Mouse (Mus musculus) kidney, postnatal 25 days (tissue): ENCODE results near the gene Clstn2.

ENCODE experiments used
- DNase-seq, 2 experiments: peaks; one replicate each; pipeline ENCODE4 v3.0.0; 2021; ENCODE audit warnings: mixed read lengths in 2 of 2

Gene Clstn2

GRCm38 (mm10) chr9:97677075-97677474 is 355.9 kb downstream of the Clstn2 start:
- no peak for DNase-seq

GRCm38 (mm10) chr9:97672681-97673080 is 360.3 kb downstream of the Clstn2 start:
- DNase-seq, result no peak

GRCm38 (mm10) chr9:97672224-97672623 is 360.8 kb downstream of the Clstn2 start:
- DNase-seq, result no peak

GRCm38 (mm10) chr9:97670666-97671065 is 362.3 kb downstream of the Clstn2 start:
- DNase-seq, result no peak

GRCm38 (mm10) chr9:97660989-97661388 is 372.0 kb downstream of the Clstn2 start:
- no peak for DNase-seq

- no peak for DNase-seq
Measured at GRCm38 (mm10) chr9:97658736-97659135, 374.2 kb downstream of the Clstn2 start.

- DNase-seq, result no peak
Measured at GRCm38 (mm10) chr9:97648409-97648808, 384.6 kb downstream of the Clstn2 start.

- no peak for DNase-seq
Measured at GRCm38 (mm10) chr9:97645746-97646145, 387.2 kb downstream of the Clstn2 start.

GRCm38 (mm10) chr9:97642396-97642795 is 390.6 kb downstream of the Clstn2 start:
- DNase-seq, result no peak

GRCm38 (mm10) chr9:97639967-97640549 is 392.9 kb downstream of the Clstn2 start:
- no peak for DNase-seq

GRCm38 (mm10) chr9:97638683-97639354 is 394.2 kb downstream of the Clstn2 start:
- no peak for DNase-seq

GRCm38 (mm10) chr9:97635351-97635750 is 397.6 kb downstream of the Clstn2 start:
- DNase-seq, result no peak

GRCm38 (mm10) chr9:97634831-97635230 is 398.1 kb downstream of the Clstn2 start:
- DNase-seq, result no peak

GRCm38 (mm10) chr9:97629180-97629579 is 403.8 kb downstream of the Clstn2 start:
- no peak for DNase-seq

GRCm38 (mm10) chr9:97628361-97628908 is 404.5 kb downstream of the Clstn2 start:
- DNase-seq, result no peak

- no peak for DNase-seq
Measured at GRCm38 (mm10) chr9:97627916-97628315, 405.1 kb downstream of the Clstn2 start.

- no peak for DNase-seq
Measured at GRCm38 (mm10) chr9:97610566-97610965, 422.4 kb downstream of the Clstn2 start.

- no peak for DNase-seq
Measured at GRCm38 (mm10) chr9:97603729-97604128, 429.3 kb downstream of the Clstn2 start.

GRCm38 (mm10) chr9:97602476-97602875 is 430.5 kb downstream of the Clstn2 start:
- no peak for DNase-seq

GRCm38 (mm10) chr9:97599006-97599405 is 434.0 kb downstream of the Clstn2 start:
- no peak for DNase-seq

- DNase-seq, result no peak
Measured at GRCm38 (mm10) chr9:97590712-97591111, 442.3 kb downstream of the Clstn2 start.

GRCm38 (mm10) chr9:97570881-97571280 is 462.1 kb downstream of the Clstn2 start:
- peak in 1 of 2 experiments; percentile 7 for DNase-seq

- no peak for DNase-seq
Measured at GRCm38 (mm10) chr9:97563121-97563520, 469.9 kb downstream of the Clstn2 start.

- no peak for DNase-seq
Measured at GRCm38 (mm10) chr9:97544359-97544758, 488.6 kb downstream of the Clstn2 start.
